Mouse (Mus musculus) left cerebral cortex, postnatal 4 days (tissue): ENCODE measurements around the gene Pycr2. TPM values are rescaled to one million over a fixed set of nuclear protein-coding genes. Genes with fewer than 3 reads are reported as not detected.
"Not testable (repeated sequence)": the region's sequence is repeated elsewhere in the genome, so short reads cannot be mapped to it uniquely, and the experiment has no call there.

Experiments used
- DNase-seq: peaks from one replicate; pipeline ENCODE4 v3.0.0-alpha.2; 2022
- intact Hi-C: fragments of 180-260 bp; cut with DNase I; formaldehyde crosslinking; loops from one replicate; pipeline ENCODE4 v1.15.1; 2025
- total RNA-seq, 2 experiments: library from RNA; stranded (reverse); gene quantifications; 2 replicates each; pipeline ENCODE4 v1.2.3; 2021

The Pycr2 gene
- total RNA-seq, result 10 to 100 TPM; 28.6 to 31.6 TPM

DNA sequence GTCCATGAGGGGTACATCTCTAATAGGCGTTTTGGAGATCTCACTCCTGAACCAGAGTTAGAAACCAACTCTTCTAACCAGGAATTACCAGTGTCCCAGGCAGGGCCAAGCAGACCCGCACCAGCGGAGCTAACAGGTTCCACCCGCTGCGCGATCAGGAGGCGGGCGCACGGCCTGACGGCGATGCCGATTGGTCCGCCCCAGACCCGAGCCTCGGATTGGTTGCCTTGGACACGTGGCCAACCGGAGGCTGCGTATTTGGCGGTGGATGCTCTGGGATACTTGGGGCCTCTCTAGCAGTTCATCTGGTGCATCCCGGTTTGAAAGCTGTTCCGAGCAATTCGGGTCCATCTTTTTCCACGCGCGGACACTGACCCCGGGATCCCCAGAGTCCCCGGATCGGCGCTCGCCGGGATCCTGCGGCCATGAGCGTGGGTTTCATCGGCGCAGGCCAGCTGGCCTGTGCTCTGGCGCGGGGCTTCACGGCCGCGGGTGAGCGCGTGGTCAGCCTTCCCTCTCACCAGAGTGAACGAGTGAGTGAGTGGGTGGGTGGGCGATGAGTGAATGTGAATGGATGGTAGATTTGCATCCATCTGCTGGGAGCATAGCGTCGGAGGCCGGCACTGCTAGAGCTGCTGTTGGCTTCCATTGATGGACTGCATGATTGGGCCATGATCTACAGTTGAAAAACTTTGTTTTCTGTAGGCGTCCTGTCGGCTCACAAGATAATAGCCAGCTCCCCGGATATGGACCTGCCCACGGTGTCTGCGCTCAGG, at the start of gene Pycr2:
Gene Pycr2 (plus strand): TSS at position 255 of the 776 bp plus-strand sequence.
- intact Hi-C loops, result loop anchor here (5.0 to 10.0 kb wide), 3 partner anchors 68 to 191 kb away; no protein-coding TSS in a partner anchor
- peak; percentile 96 for DNase-seq

GRCm38 (mm10) chr1:180858763-180859162, 45.3 kb upstream of the Pycr2 start:
- no peak for DNase-seq
- intact Hi-C loops, result no loop called here

DNA sequence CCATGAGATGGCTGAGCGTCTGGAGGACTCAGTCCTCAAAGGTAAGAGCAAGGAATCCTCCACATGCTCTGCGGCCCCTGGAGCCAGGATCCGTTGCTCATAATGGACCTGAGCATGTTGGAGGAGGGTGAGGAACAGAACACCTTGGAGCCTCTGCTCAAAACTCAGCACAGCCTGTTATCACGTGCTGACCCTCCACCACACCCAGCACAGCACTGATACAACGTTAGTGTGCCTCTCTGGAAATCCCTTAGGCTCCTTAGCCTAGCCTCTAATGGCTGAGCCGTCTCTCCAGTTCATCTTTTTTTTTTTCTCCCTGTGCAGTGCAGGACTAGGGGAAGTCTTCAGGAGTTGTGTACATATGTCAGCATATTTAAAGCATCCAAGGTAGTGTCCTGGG, 44.1 kb upstream of the Pycr2 start:
- DNase-seq, result no peak
- intact Hi-C loops, result no loop called here

DNA sequence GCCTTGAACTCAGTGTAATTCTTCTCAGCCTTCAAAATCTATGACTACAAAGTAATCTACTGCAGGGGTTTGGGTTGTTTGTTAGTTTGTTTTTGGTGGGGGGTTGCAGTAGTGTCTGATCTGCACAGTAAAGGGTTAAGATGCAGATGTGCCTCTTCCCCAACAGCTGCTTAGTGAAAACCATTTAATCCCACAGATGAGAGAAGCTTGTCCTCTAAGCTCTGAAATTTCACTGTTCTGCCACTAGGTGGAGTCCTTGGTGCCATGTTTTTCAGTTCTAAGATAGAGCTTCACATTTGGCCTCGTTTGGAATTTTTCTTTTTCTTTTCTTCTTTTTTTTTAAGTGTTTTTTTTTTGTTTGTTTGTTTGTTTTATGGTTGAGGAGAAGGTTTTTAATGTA, 40.5 kb upstream of the Pycr2 start:
- intact Hi-C loops, result no loop called here
- DNase-seq, result no peak

DNA sequence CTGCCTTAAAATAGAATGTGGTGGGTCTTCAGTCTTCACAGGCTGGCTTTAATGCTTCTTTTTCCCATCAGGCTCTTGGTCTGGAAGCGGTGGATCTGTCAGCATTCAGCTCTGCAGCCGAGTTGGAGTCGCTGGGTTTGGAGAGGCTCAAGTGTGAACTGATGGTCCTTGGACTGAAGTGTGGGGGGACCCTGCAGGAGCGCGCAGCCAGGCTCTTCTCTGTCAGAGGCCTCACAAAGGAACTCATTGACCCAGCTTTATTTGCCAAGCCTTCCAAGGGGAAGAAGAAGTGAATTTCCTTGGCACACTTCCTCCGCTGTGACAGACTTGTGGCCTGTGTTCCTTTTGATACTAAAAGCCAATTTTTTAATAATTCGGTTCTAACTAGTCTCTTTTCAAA, 38.1 kb upstream of the Pycr2 start:
- peak; percentile 21 for DNase-seq
- intact Hi-C loops, result no loop called here

DNA sequence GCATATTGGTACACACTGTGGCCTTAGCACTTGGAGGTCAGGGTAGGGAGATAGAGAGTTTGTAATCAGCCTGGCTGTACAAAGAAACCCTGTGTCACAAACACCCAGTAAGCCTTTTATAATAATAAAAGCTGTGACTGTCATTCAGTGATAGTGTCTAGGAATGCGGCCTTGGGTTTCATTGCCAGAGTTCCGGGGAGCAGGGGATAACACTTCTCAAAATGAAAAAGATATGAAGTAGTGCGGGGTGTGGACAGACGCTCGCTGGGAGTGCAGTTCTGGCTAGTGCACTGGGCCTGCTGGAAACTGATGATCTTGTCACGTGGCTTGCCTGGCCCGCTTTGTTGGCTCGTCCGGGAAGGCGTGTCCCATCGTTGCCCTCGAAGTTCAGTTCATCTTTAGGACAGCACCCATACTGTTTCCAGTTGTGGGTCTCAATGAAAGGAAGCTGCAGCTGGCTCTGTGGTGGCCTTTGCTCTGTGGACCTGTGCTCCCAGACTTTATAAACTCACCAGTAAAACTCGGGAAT, 33.9 kb upstream of the Pycr2 start:
- DNase-seq, result no peak
- intact Hi-C loops, result no loop called here

DNA sequence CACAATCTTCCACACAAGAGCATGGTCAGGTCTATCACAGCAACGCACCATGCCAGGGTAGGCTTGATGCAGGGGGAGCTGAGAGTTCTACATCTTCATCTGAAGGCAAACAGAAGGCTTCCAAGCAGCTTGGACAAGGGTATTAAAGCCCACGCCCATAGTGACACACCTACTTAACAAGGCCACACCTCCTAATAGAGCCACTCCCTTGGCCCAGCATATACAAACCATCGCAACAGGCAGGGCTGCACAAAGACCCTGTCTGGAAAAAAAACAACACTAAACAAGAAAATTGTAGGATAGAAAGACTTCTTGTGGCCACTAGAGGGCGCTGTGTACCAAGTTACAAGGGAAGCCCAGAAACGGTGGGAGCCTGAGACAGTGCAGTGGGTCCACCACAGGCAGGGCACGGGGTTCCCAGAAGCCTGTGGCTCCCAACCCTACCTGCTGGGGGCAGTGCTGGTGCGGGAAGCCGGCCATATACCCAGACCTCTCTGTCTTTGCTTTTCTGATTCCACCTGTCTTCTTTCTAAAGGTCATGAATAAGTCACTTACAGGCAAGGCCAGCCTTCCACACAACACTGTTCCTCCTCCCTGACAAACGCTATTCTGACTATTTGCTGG, 30.1 kb upstream of the Pycr2 start:
- peak; percentile 53 for DNase-seq
- intact Hi-C loops, result no loop called here

GRCm38 (mm10) chr1:180874615-180875014, 29.5 kb upstream of the Pycr2 start:
- DNase-seq, result no peak
- intact Hi-C loops, result no loop called here

- intact Hi-C loops, result no loop called here
- DNase-seq, result no peak
Measured at GRCm38 (mm10) chr1:180875126-180875525, 29.0 kb upstream of the Pycr2 start.

DNA sequence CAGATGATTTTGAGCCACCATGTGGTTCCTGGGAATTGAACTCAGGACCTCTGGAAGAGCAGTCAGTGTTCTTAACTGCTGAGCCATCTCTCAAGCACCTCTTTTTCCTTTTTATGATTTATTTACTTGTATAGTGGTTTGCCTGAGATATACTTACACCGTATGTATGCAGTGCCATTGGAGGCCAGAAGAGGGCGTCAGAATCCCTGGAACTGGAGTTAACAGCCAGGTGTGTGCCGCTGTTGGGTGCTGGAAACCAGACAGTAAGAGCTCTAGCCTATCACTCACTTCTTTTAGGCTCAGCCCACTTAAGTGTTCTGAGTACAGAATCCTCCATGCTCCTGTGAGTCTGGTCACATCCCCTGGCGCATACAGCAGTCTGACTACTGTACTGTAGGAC, 26.6 kb upstream of the Pycr2 start:
- no peak for DNase-seq
- intact Hi-C loops, result no loop called here

DNA sequence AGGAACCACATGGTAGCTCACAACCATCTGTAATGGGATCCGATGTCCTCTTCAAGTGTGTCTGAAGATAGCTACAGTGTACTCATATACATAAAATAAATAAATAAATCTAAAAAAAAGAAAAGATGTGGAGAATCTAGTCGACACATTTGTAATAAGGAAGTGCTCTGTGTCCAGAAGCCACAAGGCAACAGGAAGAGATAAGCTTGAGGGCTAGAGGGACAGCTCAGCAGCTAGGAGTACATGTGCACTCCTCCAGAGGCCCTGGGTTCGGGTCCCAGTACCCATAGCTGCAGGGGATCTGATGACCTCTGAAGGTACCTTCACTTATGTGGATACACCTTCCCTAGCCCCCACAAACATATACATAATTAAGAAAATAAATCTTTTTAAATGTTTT, 22.3 kb upstream of the Pycr2 start:
- DNase-seq, result no peak
- intact Hi-C loops, result no loop called here

DNA sequence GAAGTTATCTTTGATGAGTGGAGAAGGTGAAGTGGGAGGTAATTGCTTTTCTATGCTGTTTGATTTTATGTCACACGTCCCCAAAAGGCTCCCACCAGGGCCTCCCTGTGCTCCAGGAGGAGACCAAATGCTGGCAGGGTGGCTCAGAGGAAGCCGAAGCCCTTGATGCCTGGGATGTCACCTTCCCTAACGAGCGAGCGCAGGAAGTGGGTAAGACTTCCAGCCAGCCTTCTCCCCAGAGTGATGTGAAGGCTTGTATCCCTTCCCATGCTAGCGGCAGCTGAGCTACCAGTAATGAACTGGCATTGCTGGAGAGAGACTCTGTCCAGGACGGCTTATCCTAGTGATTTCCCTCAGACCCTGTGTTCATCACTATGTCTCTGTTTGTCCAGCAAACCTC, 20.4 kb upstream of the Pycr2 start:
- DNase-seq, result no peak
- intact Hi-C loops, result no loop called here

GRCm38 (mm10) chr1:180884484-180884883, 19.6 kb upstream of the Pycr2 start:
- no peak for DNase-seq
- intact Hi-C loops, result no loop called here

DNA sequence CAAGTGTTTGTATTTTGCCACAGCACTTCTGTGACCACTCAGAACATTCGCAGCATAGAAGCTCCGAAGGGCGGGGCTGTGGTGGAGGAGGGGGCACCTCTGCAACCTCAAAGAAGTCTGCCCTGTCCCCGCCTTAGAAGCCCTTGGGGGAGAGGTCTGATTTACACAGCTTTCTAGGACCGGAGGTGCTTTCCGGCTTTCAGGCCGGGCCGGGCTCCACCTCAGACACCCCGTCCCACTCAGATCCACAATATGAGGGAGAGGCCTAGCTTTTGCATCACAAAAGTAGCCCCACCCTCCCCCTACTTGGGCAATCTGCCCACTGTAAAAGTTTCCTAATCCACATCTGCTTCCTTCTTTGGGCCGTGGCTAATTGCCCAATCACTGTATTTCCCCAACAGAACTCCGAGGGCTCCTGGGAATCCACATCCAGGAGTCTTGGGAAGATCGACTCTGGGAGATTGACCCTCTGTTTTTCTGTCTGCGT, 15.5 kb upstream of the Pycr2 start:
- peak; percentile 28 for DNase-seq
- intact Hi-C loops, result no loop called here

DNA sequence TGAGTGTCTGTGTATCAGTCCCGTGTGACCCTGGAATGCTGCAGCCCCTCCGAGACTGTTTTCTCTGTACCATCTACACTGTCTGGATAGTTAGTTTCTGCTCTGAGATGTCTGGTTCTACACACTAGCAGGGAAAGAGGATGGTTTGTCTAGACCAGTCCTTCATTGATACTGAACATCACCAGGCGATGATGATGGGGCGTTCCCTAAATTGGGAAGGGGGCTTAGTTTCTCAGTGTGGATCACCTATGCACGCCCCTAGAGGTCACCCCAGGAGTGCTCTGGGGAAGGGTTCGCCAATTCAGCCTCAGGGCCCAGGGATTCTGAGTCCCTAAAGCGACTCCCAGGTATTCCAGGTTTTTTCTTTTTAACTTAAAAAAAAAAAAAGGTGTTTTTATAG, 14.9 kb upstream of the Pycr2 start:
- intact Hi-C loops, result no loop called here
- no peak for DNase-seq

GRCm38 (mm10) chr1:180889841-180890240, 14.3 kb upstream of the Pycr2 start:
- DNase-seq, result no peak
- intact Hi-C loops, result no loop called here

GRCm38 (mm10) chr1:180892808-180893207, 11.3 kb upstream of the Pycr2 start, which contains the start of gene Lefty2:
Gene Lefty2, plus strand, starts transcription at chr1:180893108.
- no peak for DNase-seq
- intact Hi-C loops, result no loop called here

DNA sequence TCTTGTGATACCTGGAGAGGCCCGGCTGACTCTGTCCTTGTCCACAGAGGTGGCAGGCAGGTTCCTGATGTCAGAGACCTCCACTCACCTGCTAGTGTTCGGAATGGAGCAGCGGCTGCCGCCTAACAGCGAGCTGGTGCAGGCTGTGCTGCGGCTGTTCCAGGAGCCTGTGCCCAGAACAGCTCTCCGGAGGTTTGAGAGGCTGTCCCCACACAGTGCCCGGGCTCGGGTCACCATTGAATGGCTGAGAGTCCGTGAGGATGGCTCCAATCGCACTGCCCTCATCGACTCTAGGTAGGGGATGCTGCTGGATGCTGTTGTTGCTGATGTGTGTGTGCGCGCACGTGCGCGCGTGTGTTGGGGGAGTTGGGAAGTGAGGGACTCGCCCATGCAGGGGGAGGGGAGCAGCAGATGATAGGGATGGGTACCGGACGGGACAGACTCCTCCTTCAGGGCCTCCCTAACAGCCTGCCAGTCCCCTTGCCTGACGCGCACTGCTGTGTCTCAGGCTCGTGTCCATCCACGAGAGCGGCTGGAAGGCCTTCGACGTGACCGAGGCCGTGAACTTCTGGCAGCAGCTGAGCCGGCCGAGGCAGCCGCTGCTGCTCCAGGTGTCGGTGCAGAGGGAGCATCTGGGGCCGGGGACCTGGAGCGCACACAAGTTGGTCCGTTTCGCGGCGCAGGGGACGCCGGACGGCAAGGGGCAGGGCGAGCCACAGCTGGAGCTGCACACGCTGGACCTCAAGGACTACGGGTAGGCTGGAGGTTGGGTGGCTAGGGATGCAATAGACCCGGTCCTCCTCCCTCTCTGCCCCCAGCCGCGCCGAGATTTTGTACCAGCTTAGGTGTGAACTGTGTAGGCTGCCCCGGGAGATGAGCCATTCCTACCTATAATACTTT, 9.8 kb upstream of the Pycr2 start:
- DNase-seq, intact Hi-C loops: not testable (repeated sequence)

- DNase-seq, result no peak
- intact Hi-C loops, result loop anchor here (5.0 to 10.0 kb wide), 3 partner anchors 71 to 194 kb away; no protein-coding TSS in a partner anchor
Measured at GRCm38 (mm10) chr1:180901107-180901506, 3.0 kb upstream of the Pycr2 start.

- DNase-seq, result no peak
- intact Hi-C loops, result loop anchor here (5.0 to 10.0 kb wide), 3 partner anchors 69 to 192 kb away; no protein-coding TSS in a partner anchor
Measured at GRCm38 (mm10) chr1:180902915-180903314, 1.2 kb upstream of the Pycr2 start.

GRCm38 (mm10) chr1:180903666-180904038, 441 bp upstream of the Pycr2 start:
- DNase-seq, result no peak
- intact Hi-C loops, result loop anchor here (5.0 to 10.0 kb wide), 3 partner anchors 69 to 191 kb away; no protein-coding TSS in a partner anchor
